Mouse (Mus musculus): ENCODE results near the gene Selp. TPM values are rescaled to one million over a fixed set of nuclear protein-coding genes. Genes with fewer than 3 reads are reported as not detected.

The Selp gene
- total and polyA plus RNA-seq, 2 experiments from 2014 or later: not detected

- H3K4me1 ChIP-seq (ENCODE audit: insufficient read depth, low read length): no peaks in the 10 kb centered on the region
- no peaks in the 10 kb centered on the region for H3K36me3 ChIP-seq (ENCODE audit: insufficient read depth, low read length)
- no peaks in the 10 kb centered on the region for H3K27me3 ChIP-seq (ENCODE audit: insufficient read depth, low read length)
- DNase-seq (ENCODE audit: low spot score): no peak
- no peak overlapping the region for H3K27ac ChIP-seq (ENCODE audit: low read depth, low read length)
- no peaks in the 10 kb centered on the region for H3K9me3 ChIP-seq (ENCODE audit: low read length)
- H3K4me2 ChIP-seq (ENCODE audit: low read depth, low read length, poor library complexity, severe bottlenecking): no peak overlapping the region
- 50% methylated on average over 8 of the region's 8 CpGs for WGBS
- no peak overlapping the region for H3K9ac ChIP-seq (replicated peaks; ENCODE audit: low read length, poor library complexity, severe bottlenecking)
- no peak for ATAC-seq (ENCODE audit: low FRiP score)
- TF ChIP-seq CTCF (IDR thresholded peaks at IDR 0.05): no peak
- H3K4me3 ChIP-seq (ENCODE audit: low read depth, low read length): no peak overlapping the region
Observed at GRCm38 (mm10) chr1:164184871-164185223, 69.8 kb downstream of the Selp start.

DNA sequence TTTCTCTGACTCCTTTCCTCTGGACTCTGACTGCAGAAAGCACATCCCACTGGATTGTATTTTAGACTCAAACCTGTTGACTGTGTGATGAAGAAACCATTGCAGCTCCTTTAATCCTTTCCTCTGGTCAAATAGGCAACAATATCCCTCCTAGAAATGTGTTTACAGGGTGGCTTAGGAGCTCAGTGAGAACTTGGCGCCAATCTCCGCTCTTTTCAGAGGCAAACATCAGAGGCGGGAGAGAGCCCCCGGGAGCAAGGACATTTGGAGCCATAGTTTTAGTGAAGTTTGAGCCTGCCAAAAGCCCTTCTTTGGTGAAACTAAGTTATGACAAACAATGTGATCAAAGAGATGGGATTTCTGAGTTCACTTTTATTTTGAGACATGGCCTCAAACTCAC, 70.3 kb downstream of the Selp start:
- H3K36me3 ChIP-seq (ENCODE audit: insufficient read depth, low read length): no peaks in the 10 kb centered on the region
- H3K9me3 ChIP-seq (ENCODE audit: low read length): no peaks in the 10 kb centered on the region
- H3K27me3 ChIP-seq (ENCODE audit: insufficient read depth, low read length): no peaks in the 10 kb centered on the region
- no peak overlapping the region for H3K4me2 ChIP-seq (ENCODE audit: low read depth, low read length, poor library complexity, severe bottlenecking)
- ATAC-seq (ENCODE audit: low FRiP score) (no peak), DNase-seq (ENCODE audit: low spot score) (no peak)
- WGBS: 49% methylated on average over 4 of the region's 4 CpGs
- H3K9ac ChIP-seq (replicated peaks; ENCODE audit: low read length, poor library complexity, severe bottlenecking): no peak overlapping the region
- H3K27ac ChIP-seq (ENCODE audit: low read depth, low read length): no peak overlapping the region
- no peaks in the 10 kb centered on the region for H3K4me1 ChIP-seq (ENCODE audit: insufficient read depth, low read length)
- TF ChIP-seq CTCF (IDR thresholded peaks at IDR 0.05): no peak
- no peak overlapping the region for H3K4me3 ChIP-seq (ENCODE audit: low read depth, low read length)

DNA sequence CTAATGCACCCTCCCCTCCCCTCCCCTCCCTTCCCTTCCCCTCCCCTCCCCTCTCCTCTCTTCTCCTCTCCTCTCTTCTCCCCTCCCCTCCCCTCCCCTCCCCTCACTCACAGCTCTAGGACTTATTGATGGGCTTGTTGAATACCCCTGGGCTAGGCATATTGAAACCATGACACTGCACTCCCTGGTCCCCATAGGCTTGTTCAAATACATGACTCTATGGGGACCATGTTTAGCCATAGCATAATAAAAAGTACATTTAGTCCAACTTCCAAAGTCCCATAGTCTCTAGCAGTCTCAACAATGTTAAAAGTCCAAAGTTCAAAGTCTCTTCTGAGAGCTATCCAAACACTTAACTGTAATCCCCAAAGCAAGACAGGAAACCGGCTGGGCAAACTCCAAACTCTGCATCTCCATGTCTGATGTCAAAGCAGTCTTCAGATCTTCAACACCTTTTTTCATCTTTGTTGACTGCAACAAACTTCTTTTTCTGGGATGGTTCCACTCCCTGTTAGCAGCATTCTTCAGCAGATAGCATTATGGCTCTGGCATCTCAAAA, 72.0 kb downstream of the Selp start:
- 95% methylated on average over 1 of the region's 1 CpGs for WGBS
- ATAC-seq (ENCODE audit: low FRiP score): no peak
- Histone ChIP-seq H3K4me2 (ENCODE audit: low read depth, low read length, poor library complexity, severe bottlenecking) (no peak overlapping the region), H3K36me3 (ENCODE audit: insufficient read depth, low read length) (no peaks in the 10 kb centered on the region), H3K4me3 (ENCODE audit: low read depth, low read length) (no peak overlapping the region), H3K27me3 (ENCODE audit: insufficient read depth, low read length) (no peaks in the 10 kb centered on the region), H3K9me3 (ENCODE audit: low read length) (no peaks in the 10 kb centered on the region), H3K9ac (replicated peaks; ENCODE audit: low read length, poor library complexity, severe bottlenecking) (no peak overlapping the region), H3K27ac (ENCODE audit: low read depth, low read length) (no peak overlapping the region), H3K4me1 (ENCODE audit: insufficient read depth, low read length) (no peaks in the 10 kb centered on the region)
- no peak for TF ChIP-seq CTCF (IDR thresholded peaks at IDR 0.05)
- DNase-seq (ENCODE audit: low spot score): no peak

DNA sequence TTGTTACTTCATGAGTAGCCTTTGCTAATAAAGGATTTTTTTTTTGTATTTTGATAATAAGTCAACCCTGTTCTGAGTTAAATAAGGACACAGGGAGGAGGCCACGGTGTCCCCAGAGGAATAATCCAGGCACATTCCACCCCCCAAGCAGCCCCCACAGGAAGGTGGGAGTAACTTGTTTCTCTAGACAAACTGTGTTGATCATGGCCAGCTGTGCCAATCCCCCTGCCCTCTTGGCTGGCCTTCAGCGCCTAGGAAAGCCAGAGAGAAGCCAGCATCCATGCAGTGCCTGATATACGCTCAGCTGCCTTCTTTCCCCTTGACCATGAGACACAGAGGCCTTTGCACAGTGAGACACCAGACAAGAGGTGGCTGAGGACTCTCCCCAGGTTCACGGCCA, 84.5 kb downstream of the Selp start:
- WGBS: 85% methylated on average over 4 of the region's 4 CpGs
- H3K36me3 ChIP-seq (ENCODE audit: insufficient read depth, low read length): no peaks in the 10 kb centered on the region
- no peaks in the 10 kb centered on the region for H3K9me3 ChIP-seq (ENCODE audit: low read length)
- no peaks in the 10 kb centered on the region for H3K27me3 ChIP-seq (ENCODE audit: insufficient read depth, low read length)
- H3K27ac ChIP-seq (ENCODE audit: low read depth, low read length): no peak overlapping the region
- DNase-seq (ENCODE audit: low spot score) (no peak), ATAC-seq (ENCODE audit: low FRiP score) (no peak)
- no peak overlapping the region for H3K4me2 ChIP-seq (ENCODE audit: low read depth, low read length, poor library complexity, severe bottlenecking)
- H3K4me1 ChIP-seq (ENCODE audit: insufficient read depth, low read length): no peaks in the 10 kb centered on the region
- H3K4me3 ChIP-seq (ENCODE audit: low read depth, low read length): no peak overlapping the region
- no peak for TF ChIP-seq CTCF (IDR thresholded peaks at IDR 0.05)
- no peak overlapping the region for H3K9ac ChIP-seq (replicated peaks; ENCODE audit: low read length, poor library complexity, severe bottlenecking)

Other genes with a start within 250 kb of the Selp start
- 15.7 and 16.6 TPM in 2 replicates for gene Scyl3, start 186.2 kb upstream of the Selp start, total RNA-seq (2014; rRNA removed)
- 11.9 and 12.3 TPM in 2 replicates for gene Scyl3, start 186.2 kb upstream of the Selp start, polyA plus RNA-seq (2015; fragmentation: Nextera tagmentation; extraction: Ambion mirVana)
- 5.2 and 5.6 TPM in 2 replicates for gene BC055324, start 120.5 kb upstream of the Selp start, total RNA-seq (2014; rRNA removed)
- 1.8 TPM in 2 replicates for gene BC055324, start 120.5 kb upstream of the Selp start, polyA plus RNA-seq (2015; fragmentation: Nextera tagmentation; extraction: Ambion mirVana)
- gene Mettl18, start 120.4 kb upstream of the Selp start, total RNA-seq (2014; rRNA removed): 3.6 and 6.9 TPM in 2 replicates
- gene Mettl18, start 120.4 kb upstream of the Selp start, polyA plus RNA-seq (2015; fragmentation: Nextera tagmentation; extraction: Ambion mirVana): 4.9 and 5.2 TPM in 2 replicates
- not detected in 2 replicates for gene Sele, start 67.0 kb upstream of the Selp start, total RNA-seq (2014; rRNA removed)
- not detected in 2 replicates for gene Sele, start 67.0 kb upstream of the Selp start, polyA plus RNA-seq (2015; fragmentation: Nextera tagmentation; extraction: Ambion mirVana)
- not detected in 2 replicates for gene Sell, start 53.3 kb upstream of the Selp start, total RNA-seq (2014; rRNA removed)
- 0.18 TPM in 1 of 2 replicates, not detected in the other for gene Sell, start 53.3 kb upstream of the Selp start, polyA plus RNA-seq (2015; fragmentation: Nextera tagmentation; extraction: Ambion mirVana)
- gene F5, start 36.6 kb downstream of the Selp start, total RNA-seq (2014; rRNA removed): 0.05 and 0.09 TPM in 2 replicates
- gene F5, start 36.6 kb downstream of the Selp start, polyA plus RNA-seq (2015; fragmentation: Nextera tagmentation; extraction: Ambion mirVana): 0.02 and 0.04 TPM in 2 replicates
- gene Slc19a2, start 133.8 kb downstream of the Selp start, total RNA-seq (2014; rRNA removed): 17.0 and 20.2 TPM in 2 replicates
- gene Slc19a2, start 133.8 kb downstream of the Selp start, polyA plus RNA-seq (2015; fragmentation: Nextera tagmentation; extraction: Ambion mirVana): 7.4 and 8.4 TPM in 2 replicates
- 12.6 and 20.9 TPM in 2 replicates for gene Ccdc181, start 160.3 kb downstream of the Selp start, total RNA-seq (2014; rRNA removed)
- 27.2 and 29.0 TPM in 2 replicates for gene Ccdc181, start 160.3 kb downstream of the Selp start, polyA plus RNA-seq (2015; fragmentation: Nextera tagmentation; extraction: Ambion mirVana)
- gene Nme7, start 188.9 kb downstream of the Selp start, total RNA-seq (2014; rRNA removed): 17.6 and 18.5 TPM in 2 replicates
- gene Nme7, start 188.9 kb downstream of the Selp start, polyA plus RNA-seq (2015; fragmentation: Nextera tagmentation; extraction: Ambion mirVana): 25.8 and 27.5 TPM in 2 replicates
- 12.1 and 16.7 TPM in 2 replicates for gene Blzf1, start 192.2 kb downstream of the Selp start, total RNA-seq (2014; rRNA removed)
- gene Blzf1, start 192.2 kb downstream of the Selp start, polyA plus RNA-seq (2015; fragmentation: Nextera tagmentation; extraction: Ambion mirVana): 22.5 and 23.0 TPM in 2 replicates

Data from midbrain, postnatal 0 days (tissue).